Mouse (Mus musculus): Measurements from ENCODE around the gene Rhbdl1. TPM values are rescaled to one million over a fixed set of nuclear protein-coding genes. Genes with fewer than 3 reads are reported as not detected.

Rhbdl1 gene
- polyA plus RNA-seq, 1 experiment: 9.2 TPM

DNA sequence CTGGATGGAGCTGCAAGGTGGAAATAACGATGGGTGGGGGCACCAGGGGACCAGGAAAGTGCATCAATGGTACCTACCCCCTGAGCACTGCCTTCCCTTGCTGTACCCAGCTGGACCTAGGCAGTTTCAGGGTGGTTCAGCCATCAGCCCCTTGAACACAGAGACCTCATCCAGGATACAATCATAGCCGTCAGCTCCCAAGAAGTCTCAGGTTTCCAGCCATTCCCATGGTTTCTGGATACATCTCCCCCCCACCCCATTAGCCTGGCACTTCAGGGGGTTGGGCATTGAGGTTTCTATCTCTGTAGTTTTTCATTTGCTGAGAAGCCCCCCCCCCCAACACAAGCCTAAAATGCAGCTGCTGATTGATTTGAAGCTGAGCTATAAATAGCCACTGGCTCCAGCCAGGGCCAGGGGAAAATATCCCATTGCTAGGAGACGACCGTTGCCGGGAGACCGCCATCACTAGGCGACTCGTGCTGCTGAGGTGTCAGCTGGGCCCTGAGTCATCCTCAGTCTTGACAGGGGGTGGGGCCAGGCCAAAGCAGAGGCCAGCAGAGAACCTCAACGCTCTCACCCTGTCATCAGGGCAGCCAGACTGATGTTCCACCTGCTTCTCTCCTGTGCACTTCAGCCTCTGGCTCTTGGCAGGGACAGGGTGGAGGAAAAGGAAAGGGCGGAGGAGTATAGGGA is 34.1 kb downstream of the Rhbdl1 start:
- TF ChIP-seq POLR2A (IDR thresholded peaks at IDR 0.05; ENCODE audit: low read depth, low read length) (no peak), CTCF (conservative IDR thresholded peaks at IDR 0.05; ENCODE audit: insufficient read depth, insufficient read length, low read depth, low read length) (no peak)

DNA sequence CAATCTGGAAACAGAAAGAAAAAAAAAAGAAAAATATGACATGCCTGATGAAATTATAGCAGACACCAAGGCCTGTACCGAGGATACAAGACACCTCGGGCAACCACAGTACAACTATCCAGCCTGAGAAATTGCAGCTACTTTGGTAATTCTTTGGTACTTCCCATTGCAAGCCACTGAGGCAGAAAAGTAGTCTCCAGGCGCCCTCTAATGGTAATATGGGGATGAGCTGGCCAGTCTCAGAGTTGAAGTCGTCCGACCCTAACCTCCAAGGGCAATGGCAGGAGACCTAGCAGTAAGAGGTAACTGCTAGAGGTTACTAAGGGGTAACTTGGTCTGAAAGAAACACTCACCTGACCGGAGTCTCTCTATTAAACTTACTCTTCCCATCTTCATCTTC is 36.1 kb downstream of the Rhbdl1 start:
- no peak overlapping the region for H3K4me3 ChIP-seq (ENCODE audit: insufficient read depth, low read depth, low read length)
- H3K4me1 ChIP-seq (ENCODE audit: control insufficient read depth, insufficient read depth, low read length): peaks cover 5% of the 10 kb centered on the region; the same call in 1 of the 2 replicates
- no peaks in the 10 kb centered on the region for H3K36me3 ChIP-seq (ENCODE audit: control insufficient read depth, insufficient read depth, low read length)
- no peaks in the 10 kb centered on the region for H3K27me3 ChIP-seq (replicated peaks; ENCODE audit: control insufficient read depth, insufficient read depth, low read length)
- peak; percentile 85 for DNase-seq
- no peak for TF ChIP-seq POLR2A (IDR thresholded peaks at IDR 0.05; ENCODE audit: low read depth, low read length)
- peak; percentile 93 for TF ChIP-seq CTCF (conservative IDR thresholded peaks at IDR 0.05; ENCODE audit: insufficient read depth, insufficient read length, low read depth, low read length)
- H3K27ac ChIP-seq (ENCODE audit: insufficient read depth, low read depth, low read length): no peak overlapping the region
- WGBS: 6% methylated on average over 6 of the region's 6 CpGs

More for the DNA sequence above, 34.1 kb downstream of the Rhbdl1 start:
- H3K27ac ChIP-seq (ENCODE audit: insufficient read depth, low read depth, low read length): no peak overlapping the region
- H3K4me3 ChIP-seq (ENCODE audit: insufficient read depth, low read depth, low read length): no peak overlapping the region
- no peak for DNase-seq
- 9% methylated on average over 10 of the region's 10 CpGs for WGBS
- H3K36me3 ChIP-seq (ENCODE audit: control insufficient read depth, insufficient read depth, low read length): no peaks in the 10 kb centered on the region
- H3K4me1 ChIP-seq (ENCODE audit: control insufficient read depth, insufficient read depth, low read length): no peaks in the 10 kb centered on the region
- no peaks in the 10 kb centered on the region for H3K27me3 ChIP-seq (replicated peaks; ENCODE audit: control insufficient read depth, insufficient read depth, low read length)

DNA sequence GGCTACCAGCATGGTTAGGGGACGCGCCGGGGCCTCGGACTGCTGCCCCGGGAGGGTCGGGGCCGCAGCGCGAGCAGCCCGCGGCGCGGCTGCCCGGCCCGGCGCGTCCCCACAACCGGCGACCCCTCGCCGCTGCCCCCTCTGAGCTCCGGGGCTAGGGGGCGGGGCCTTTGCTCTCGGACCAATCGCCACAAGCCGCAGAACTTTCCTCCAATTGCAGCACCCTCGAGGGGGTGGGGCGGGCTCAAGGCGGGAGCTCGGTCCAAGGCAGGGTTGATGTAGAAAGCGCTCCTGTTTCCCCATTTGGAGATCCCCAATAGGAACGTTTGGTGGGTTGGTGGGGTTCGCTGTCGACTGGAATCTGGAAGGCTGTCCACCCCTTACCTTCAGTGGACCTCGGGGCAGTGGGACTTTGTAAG is 40.1 kb downstream of the Rhbdl1 start, which contains the start of gene Metrn:
Metrn (minus strand) TSS at position 186 of the 419 bp plus-strand sequence.
- TF ChIP-seq CTCF (conservative IDR thresholded peaks at IDR 0.05; ENCODE audit: insufficient read depth, insufficient read length, low read depth, low read length): no peak
- no peak for TF ChIP-seq POLR2A (IDR thresholded peaks at IDR 0.05; ENCODE audit: low read depth, low read length)
- DNase-seq: peak; percentile 93
- WGBS: under 1% methylated on average over 35 of the region's 35 CpGs
- H3K4me1 ChIP-seq (ENCODE audit: control insufficient read depth, insufficient read depth, low read length): peaks cover 9% of the 10 kb centered on the region; the same call in 1 of the 2 replicates
- H3K36me3 ChIP-seq (ENCODE audit: control insufficient read depth, insufficient read depth, low read length): no peaks in the 10 kb centered on the region
- H3K27ac ChIP-seq (ENCODE audit: insufficient read depth, low read depth, low read length): peak within 1 kb of the TSS; percentile 46
- peak within 1 kb of the TSS; percentile 79 for H3K4me3 ChIP-seq (ENCODE audit: insufficient read depth, low read depth, low read length)
- no peaks in the 10 kb centered on the region for H3K27me3 ChIP-seq (replicated peaks; ENCODE audit: control insufficient read depth, insufficient read depth, low read length)

DNA sequence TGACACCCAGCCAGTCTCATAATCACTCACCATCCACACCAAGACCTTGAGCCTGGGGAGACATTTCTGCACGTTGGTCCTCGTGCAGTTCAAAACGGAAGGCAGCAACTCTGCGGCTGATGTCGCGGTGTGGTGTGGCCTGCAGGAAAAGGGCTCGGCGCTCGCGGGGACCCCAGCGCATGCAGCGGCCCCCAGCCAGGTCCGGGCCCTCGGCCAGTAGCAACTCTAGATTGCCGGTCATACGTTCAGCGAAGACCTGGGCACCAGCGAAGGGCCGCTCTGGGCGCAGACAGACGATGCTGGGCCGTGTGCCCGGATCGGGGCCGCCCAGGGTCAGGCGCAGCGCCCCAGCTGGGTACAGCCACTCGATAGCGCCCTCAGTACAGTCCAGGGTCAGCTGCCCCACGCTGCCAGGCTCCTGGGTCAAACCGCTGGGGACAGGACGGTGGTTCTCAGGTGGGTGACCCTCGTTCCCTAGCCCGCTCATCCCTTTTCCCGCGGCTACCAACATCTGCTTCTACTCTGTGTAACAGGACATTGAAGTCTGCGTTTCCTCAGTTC is 40.8 kb downstream of the Rhbdl1 start:
- peaks cover 9% of the 10 kb centered on the region; the same call in 1 of the 2 replicates for H3K4me1 ChIP-seq (ENCODE audit: control insufficient read depth, insufficient read depth, low read length)
- peak overlapping the region; percentile 79 for H3K4me3 ChIP-seq (ENCODE audit: insufficient read depth, low read depth, low read length)
- peak overlapping the region; percentile 46 for H3K27ac ChIP-seq (ENCODE audit: insufficient read depth, low read depth, low read length)
- 5% methylated on average over 37 of the region's 37 CpGs for whole genome bisulfite sequencing
- H3K36me3 ChIP-seq (ENCODE audit: control insufficient read depth, insufficient read depth, low read length): no peaks in the 10 kb centered on the region
- no peak for TF ChIP-seq CTCF (conservative IDR thresholded peaks at IDR 0.05; ENCODE audit: insufficient read depth, insufficient read length, low read depth, low read length)
- no peak for TF ChIP-seq POLR2A (IDR thresholded peaks at IDR 0.05; ENCODE audit: low read depth, low read length)
- no peaks in the 10 kb centered on the region for H3K27me3 ChIP-seq (replicated peaks; ENCODE audit: control insufficient read depth, insufficient read depth, low read length)
- DNase-seq: peak; percentile 61

DNA sequence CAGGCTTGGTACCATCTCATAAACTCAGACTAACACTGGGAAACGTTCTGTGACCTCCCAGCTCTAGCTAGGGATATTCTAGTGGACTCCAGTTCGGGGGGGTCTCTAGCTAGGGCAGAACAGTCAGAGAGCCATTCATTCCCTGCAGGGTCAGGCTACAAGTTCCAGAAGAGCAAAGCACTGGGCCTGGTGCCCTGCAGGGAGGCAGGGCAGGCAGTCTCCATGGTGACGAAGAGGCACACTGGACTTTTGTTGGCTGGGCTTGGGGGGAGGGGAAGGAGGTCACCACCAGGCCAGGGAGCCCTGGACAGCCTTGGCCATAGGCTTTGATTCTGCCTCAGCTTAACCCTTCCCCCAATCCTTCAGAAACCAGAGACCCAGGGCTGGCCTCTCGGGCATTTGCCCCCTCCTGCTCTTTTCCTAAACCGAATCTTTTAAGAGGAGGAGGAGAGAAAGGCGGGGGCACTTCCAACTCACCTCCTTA is 41.4 kb downstream of the Rhbdl1 start, which contains the start of gene AC134908.4:
AC134908.4 (minus strand) TSS at position 51 of the 484 bp plus-strand sequence.
- Histone ChIP-seq H3K27me3 (replicated peaks; ENCODE audit: control insufficient read depth, insufficient read depth, low read length) (no peaks in the 10 kb centered on the region), H3K4me1 (ENCODE audit: control insufficient read depth, insufficient read depth, low read length) (peaks cover 9% of the 10 kb centered on the region; the same call in 1 of the 2 replicates), H3K27ac (ENCODE audit: insufficient read depth, low read depth, low read length) (peak within 1 kb of the TSS; percentile 46), H3K4me3 (ENCODE audit: insufficient read depth, low read depth, low read length) (peak within 1 kb of the TSS; percentile 79), H3K36me3 (ENCODE audit: control insufficient read depth, insufficient read depth, low read length) (no peaks in the 10 kb centered on the region)
- TF ChIP-seq POLR2A (IDR thresholded peaks at IDR 0.05; ENCODE audit: low read depth, low read length): no peak
- TF ChIP-seq CTCF (conservative IDR thresholded peaks at IDR 0.05; ENCODE audit: insufficient read depth, insufficient read length, low read depth, low read length): no peak
- 34% methylated on average over 6 of the region's 6 CpGs for WGBS
- peak; percentile 83 for DNase-seq

DNA sequence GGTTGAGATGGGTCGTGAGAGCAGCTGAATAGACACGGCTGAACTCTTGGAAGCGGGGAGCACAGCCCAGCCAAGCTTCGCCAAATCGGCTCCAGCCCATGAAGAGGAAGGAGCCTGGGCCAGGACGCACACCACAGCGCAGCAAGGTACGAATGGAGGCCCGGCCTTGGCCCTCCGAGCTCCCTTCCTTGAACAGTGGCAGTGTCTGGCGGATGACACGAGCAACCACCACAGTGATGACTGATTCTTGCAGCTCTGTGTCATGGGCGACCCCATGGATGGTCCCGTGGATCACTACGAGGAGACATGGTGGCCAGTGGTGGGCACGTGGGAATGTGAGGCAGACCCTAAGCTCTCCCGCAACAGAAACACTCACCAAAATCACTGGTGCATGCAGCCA is 42.1 kb downstream of the Rhbdl1 start:
- no peak overlapping the region for H3K4me3 ChIP-seq (ENCODE audit: insufficient read depth, low read depth, low read length)
- no peak overlapping the region for H3K27ac ChIP-seq (ENCODE audit: insufficient read depth, low read depth, low read length)
- DNase-seq: no peak
- TF ChIP-seq POLR2A (IDR thresholded peaks at IDR 0.05; ENCODE audit: low read depth, low read length) (no peak), CTCF (conservative IDR thresholded peaks at IDR 0.05; ENCODE audit: insufficient read depth, insufficient read length, low read depth, low read length) (no peak)
- H3K4me1 ChIP-seq (ENCODE audit: control insufficient read depth, insufficient read depth, low read length): peaks cover 9% of the 10 kb centered on the region; the same call in 1 of the 2 replicates
- WGBS: 85% methylated on average over 17 of the region's 17 CpGs
- no peaks in the 10 kb centered on the region for H3K27me3 ChIP-seq (replicated peaks; ENCODE audit: control insufficient read depth, insufficient read depth, low read length)
- H3K36me3 ChIP-seq (ENCODE audit: control insufficient read depth, insufficient read depth, low read length): no peaks in the 10 kb centered on the region

DNA sequence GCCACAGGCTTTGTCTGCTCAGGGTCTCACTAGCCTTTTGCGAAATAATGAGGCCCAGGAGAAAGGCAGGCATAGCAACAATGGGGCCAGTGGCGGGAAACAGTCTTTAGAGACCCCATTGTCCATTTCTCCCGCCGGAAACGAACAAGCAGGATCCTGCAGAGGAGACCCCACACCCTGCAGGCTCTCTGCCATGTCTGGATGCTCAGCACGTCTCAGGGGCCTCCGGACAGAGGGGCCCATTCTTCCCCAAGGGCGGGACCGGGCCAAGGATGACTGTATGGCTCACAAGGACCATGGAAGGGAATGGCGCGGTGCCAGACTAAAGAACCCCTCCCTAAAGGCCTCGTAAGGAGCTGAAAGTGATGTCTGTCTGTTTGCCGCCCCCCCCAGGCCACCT is 42.9 kb downstream of the Rhbdl1 start:
- TF ChIP-seq POLR2A (IDR thresholded peaks at IDR 0.05; ENCODE audit: low read depth, low read length): no peak
- TF ChIP-seq CTCF (conservative IDR thresholded peaks at IDR 0.05; ENCODE audit: insufficient read depth, insufficient read length, low read depth, low read length): no peak
- Histone ChIP-seq H3K4me3 (ENCODE audit: insufficient read depth, low read depth, low read length) (no peak overlapping the region), H3K4me1 (ENCODE audit: control insufficient read depth, insufficient read depth, low read length) (peaks cover 9% of the 10 kb centered on the region; the same call in 1 of the 2 replicates), H3K36me3 (ENCODE audit: control insufficient read depth, insufficient read depth, low read length) (no peaks in the 10 kb centered on the region), H3K27ac (ENCODE audit: insufficient read depth, low read depth, low read length) (no peak overlapping the region), H3K27me3 (replicated peaks; ENCODE audit: control insufficient read depth, insufficient read depth, low read length) (no peaks in the 10 kb centered on the region)
- no peak for DNase-seq
- 88% methylated on average over 13 of the region's 13 CpGs for WGBS
